Mouse (Mus musculus) kidney, postnatal 14 days (tissue): Measurements from ENCODE around the gene Mpped1.

Source experiments
- DNase-seq: peaks from one replicate; pipeline ENCODE4 v3.0.0; 2022; ENCODE audit warnings: mixed read lengths

Gene Mpped1

GRCm38 (mm10) chr15:83796924-83797323 is 17.7 kb downstream of the Mpped1 start:
- no peak for DNase-seq

GRCm38 (mm10) chr15:83798964-83799363 is 19.7 kb downstream of the Mpped1 start:
- DNase-seq: no peak

GRCm38 (mm10) chr15:83801011-83801410 is 21.7 kb downstream of the Mpped1 start:
- no peak for DNase-seq

GRCm38 (mm10) chr15:83814106-83814505 is 34.8 kb downstream of the Mpped1 start:
- no peak for DNase-seq

GRCm38 (mm10) chr15:83828011-83828410 is 48.7 kb downstream of the Mpped1 start:
- DNase-seq: no peak

GRCm38 (mm10) chr15:83829226-83829625 is 50.0 kb downstream of the Mpped1 start:
- no peak for DNase-seq

- DNase-seq: no peak
These were observed 53.0 kb downstream of the Mpped1 start for GRCm38 (mm10) chr15:83832265-83832664.

- DNase-seq: no peak
These were observed 61.9 kb downstream of the Mpped1 start for GRCm38 (mm10) chr15:83840950-83841719.

GRCm38 (mm10) chr15:83842419-83842818 is 63.2 kb downstream of the Mpped1 start:
- no peak for DNase-seq

- DNase-seq: no peak
These were observed 63.9 kb downstream of the Mpped1 start for GRCm38 (mm10) chr15:83842915-83843789.

- DNase-seq: no peak
These were observed 66.5 kb downstream of the Mpped1 start for GRCm38 (mm10) chr15:83845734-83846133.

- DNase-seq: no peak
These were observed 67.3 kb downstream of the Mpped1 start for GRCm38 (mm10) chr15:83846592-83846991.

GRCm38 (mm10) chr15:83847512-83847911 is 68.2 kb downstream of the Mpped1 start:
- DNase-seq: no peak

- DNase-seq: no peak
These were observed 68.9 kb downstream of the Mpped1 start for GRCm38 (mm10) chr15:83848193-83848592.

GRCm38 (mm10) chr15:83853400-83853811 is 74.1 kb downstream of the Mpped1 start:
- no peak for DNase-seq

GRCm38 (mm10) chr15:83857129-83857528 is 77.9 kb downstream of the Mpped1 start:
- DNase-seq: peak; percentile 63

GRCm38 (mm10) chr15:83865626-83866025 is 86.4 kb downstream of the Mpped1 start:
- no peak for DNase-seq

- DNase-seq: peak; percentile 7
These were observed 91.7 kb downstream of the Mpped1 start for GRCm38 (mm10) chr15:83870936-83871335.

GRCm38 (mm10) chr15:83877155-83877866 is 98.0 kb downstream of the Mpped1 start:
- DNase-seq: no peak

- DNase-seq: no peak
These were observed 98.6 kb downstream of the Mpped1 start for GRCm38 (mm10) chr15:83877898-83878297.

GRCm38 (mm10) chr15:83879845-83880244 is 100.6 kb downstream of the Mpped1 start:
- peak; percentile 61 for DNase-seq

GRCm38 (mm10) chr15:83883821-83884220 is 104.6 kb downstream of the Mpped1 start:
- no peak for DNase-seq

- no peak for DNase-seq
These were observed 105.0 kb downstream of the Mpped1 start for GRCm38 (mm10) chr15:83884291-83884690.
